Mouse (Mus musculus) frontal cortex, adult 2 months (tissue): Measurements from ENCODE around the gene Ntan1. TPM values are rescaled to one million over a fixed set of nuclear protein-coding genes. Genes with fewer than 3 reads are reported as not detected.
A peak's percentile ranks its signal among the peaks of the same experiment; 100 is the strongest.
"Not testable (repeated sequence)": the region's sequence is repeated elsewhere in the genome, so short reads cannot be mapped to it uniquely, and the experiment has no call there.

Experiments used
- DNase-seq, 2 experiments: peaks; one replicate each; pipeline ENCODE4 v3.0.0; 2022; ENCODE audit warnings: low spot score in 1 of 2; ENCODE audit errors: extremely low spot score in 1 of 2
- polyA plus RNA-seq: library from polyadenylated mRNA; depleted of rRNA; stranded (reverse); fragments of >200 nt; gene quantifications from 2 replicates; pipeline ENCODE4 v1.2.3, GENCODE M21; 2012; rRNA removed

The Ntan1 gene
- polyA plus RNA-seq, result 97.1 and 115 TPM in 2 replicates

DNA sequence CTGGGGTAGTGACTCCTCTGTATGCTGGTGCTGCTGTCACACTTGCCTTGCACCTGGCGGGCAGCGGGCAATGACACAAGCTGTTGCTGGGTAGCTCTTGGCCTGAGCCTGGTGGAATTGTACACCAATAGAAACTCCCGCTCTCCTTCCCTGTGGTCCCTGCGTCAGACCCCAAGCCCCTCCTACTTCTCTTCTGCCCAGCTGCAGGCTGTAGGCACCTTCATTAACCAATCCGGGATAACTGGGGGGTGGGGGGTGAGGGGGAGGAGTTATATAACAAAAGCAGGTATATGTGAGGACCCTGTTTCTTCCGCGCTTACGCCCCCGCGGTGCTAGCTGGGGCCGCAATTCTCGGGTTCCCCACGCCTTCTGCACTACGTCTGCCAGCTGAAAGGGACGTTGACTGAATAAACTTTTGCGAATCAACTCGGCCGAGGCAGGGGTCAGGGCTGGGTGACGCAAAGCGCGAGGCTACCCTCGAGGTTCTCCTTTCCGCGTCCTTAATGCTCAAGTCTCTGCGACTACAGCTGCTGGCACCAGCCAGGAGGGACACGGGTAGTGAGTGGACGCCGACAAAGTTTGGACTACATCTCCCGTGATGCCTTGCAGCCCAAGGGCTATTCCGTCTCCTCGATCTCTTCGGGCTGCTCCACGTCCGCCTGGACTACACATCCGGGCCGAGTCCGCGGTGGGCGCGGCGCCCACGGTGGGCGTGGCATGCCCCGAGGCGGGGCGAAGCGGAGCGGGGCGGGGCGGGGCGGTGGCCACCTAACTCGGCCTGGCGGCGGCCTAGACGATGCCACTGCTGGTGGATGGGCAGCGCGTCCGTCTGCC, at the start of gene Ntan1:
Gene Ntan1 (plus strand): TSS at position 286 of the 834 bp plus-strand sequence.
- DNase-seq, result peak; percentile 93 to 96

DNA sequence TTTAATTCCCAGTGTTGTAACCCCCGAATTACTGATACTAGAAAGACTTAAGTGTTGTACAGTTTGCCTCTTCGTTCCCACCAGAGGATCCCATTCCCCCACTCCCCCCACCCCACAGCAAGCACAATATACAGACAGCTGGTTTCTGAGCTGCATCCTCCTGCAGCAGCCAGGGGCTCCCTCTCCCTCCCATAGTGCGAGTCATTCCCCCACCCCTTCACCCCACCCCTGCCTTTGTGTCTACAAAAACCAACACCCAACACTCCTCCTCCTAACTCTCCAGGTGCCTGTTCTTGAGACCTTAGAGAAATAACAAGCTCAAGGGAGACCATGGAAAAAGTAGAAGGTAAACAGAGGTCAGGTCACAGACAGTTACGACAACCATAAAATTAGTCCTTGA, 47.0 kb upstream of the Ntan1 start:
- DNase-seq, result not testable (repeated sequence)

DNA sequence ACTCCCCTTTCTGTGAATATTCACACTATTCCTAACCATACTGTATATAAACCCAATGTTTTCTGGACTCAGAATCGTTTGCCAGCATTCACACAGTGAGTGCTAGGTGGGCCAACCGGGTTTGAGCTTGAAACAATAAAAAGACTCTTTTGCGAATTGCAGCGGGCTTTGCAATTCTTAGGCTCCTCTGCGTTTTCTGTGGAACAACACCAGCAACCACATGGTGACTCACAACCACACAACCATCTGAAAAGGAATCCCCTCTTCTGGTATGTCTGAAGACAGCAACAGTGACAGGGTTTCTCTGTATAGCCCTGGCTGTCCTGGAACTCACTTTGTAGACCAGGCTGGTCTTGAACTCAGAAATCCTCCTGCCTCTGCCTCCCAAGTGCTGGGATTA, 46.6 kb upstream of the Ntan1 start:
- DNase-seq, result not testable (repeated sequence)

DNA sequence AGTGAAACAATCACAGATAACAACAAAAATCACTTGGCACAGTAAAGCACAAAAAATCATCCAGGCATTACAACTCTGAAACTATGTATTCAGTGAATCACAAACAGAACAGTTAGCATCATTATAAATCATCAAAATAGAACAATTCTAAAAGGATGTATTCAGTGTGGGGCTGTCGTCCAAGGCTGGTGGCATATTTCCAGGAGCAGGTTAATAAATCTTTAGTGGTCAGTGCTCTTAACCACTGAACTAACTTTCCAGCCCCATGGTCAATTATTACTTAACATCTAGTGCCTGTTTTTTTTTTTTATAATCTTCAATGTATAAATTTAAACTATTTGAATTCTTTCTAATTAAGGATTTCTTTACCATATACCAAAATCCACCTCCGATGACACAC, 44.6 kb upstream of the Ntan1 start:
- not testable (repeated sequence) for DNase-seq

GRCm38 (mm10) chr16:13774651-13775050, 44.0 kb upstream of the Ntan1 start:
- not testable (repeated sequence) for DNase-seq

GRCm38 (mm10) chr16:13780353-13781036, 38.1 kb upstream of the Ntan1 start, which contains the start of gene Rrn3:
Gene Rrn3, plus strand, starts transcription at chr16:13780708.
- DNase-seq, result peak; percentile 82 to 91

DNA sequence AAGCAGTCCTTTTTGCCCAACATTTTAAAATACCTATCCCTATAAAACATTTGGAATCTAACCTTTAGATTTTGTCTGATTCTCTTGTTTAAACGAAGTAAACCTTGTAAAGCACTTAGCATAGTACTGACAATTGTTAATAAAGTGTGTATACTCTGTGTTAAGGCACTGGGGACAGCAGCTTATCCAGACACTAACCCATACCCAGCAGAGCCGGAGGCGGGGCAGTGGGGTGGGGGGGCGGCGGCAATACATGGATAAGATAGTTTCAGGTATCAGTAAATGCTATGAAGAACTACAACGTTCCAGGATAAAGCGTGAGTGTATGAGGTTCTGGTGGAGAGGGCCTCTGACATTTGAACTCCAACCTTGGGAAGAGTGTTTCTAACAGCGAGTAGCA, 37.4 kb upstream of the Ntan1 start:
- DNase-seq, result no peak

- no peak for DNase-seq
Observed at GRCm38 (mm10) chr16:13785932-13786331, 32.7 kb upstream of the Ntan1 start.

DNA sequence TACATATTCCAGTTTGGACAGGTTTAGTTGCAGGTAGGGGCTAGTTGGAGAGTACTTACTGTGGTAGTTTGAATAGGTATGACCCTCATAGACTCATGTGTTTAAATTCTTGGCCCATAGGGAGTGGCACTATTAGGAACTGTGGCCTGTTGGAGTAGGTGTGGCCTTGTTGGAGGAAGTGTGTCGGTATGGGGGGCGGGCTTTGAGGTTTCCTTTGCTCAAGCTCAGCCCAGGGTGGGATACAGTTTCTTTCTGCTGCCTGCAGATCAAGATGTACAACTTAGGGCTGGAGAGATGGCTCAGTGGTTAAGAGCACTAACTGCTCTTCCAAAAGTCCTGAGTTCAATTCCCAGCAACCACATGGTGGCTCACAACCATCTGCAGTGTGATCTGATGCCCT, 25.2 kb upstream of the Ntan1 start:
- not testable (repeated sequence) for DNase-seq

GRCm38 (mm10) chr16:13796746-13797175, 21.9 kb upstream of the Ntan1 start:
- no peak for DNase-seq

DNA sequence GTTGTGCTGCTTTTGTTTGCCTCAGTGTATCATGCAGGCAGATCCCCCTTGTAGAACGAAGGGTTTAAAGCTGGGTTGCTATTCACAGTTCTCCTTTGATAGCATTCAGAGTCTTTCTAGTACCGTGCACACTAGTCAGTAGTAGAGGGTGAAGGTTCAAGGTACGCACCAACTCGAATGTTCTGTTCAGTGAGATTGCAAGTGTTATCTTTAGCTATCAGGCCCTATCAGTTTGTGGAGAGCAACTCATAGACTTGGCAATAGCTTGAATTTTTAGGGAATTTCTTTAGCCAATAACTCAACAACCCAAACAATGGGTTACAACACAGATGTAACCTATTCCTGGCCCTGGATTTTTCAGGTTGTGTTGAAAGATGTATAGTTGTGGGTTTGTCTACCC, 17.4 kb upstream of the Ntan1 start:
- DNase-seq, result no peak

- DNase-seq, result peak in 1 of 2 experiments; percentile 43
Observed at GRCm38 (mm10) chr16:13804666-13805065, 14.0 kb upstream of the Ntan1 start.

DNA sequence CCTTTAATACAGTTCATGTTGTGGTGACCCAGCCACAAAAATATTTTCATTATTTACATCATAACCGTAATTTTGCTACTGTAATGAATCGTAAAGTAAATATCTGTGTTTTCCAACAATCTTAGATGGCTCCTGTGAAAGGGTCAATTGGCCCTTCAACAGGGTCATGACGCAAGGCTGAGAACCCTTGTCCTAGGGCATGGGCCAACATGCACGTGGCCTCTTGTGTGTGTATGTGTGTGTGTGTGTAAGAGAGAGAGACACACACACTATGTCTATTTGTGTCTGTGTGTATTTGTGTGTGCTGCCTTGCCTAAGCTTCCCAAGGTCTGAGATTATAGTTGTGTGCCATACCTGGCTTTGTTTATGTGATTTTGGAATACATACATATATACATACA, 11.0 kb upstream of the Ntan1 start:
- DNase-seq, result no peak

DNA sequence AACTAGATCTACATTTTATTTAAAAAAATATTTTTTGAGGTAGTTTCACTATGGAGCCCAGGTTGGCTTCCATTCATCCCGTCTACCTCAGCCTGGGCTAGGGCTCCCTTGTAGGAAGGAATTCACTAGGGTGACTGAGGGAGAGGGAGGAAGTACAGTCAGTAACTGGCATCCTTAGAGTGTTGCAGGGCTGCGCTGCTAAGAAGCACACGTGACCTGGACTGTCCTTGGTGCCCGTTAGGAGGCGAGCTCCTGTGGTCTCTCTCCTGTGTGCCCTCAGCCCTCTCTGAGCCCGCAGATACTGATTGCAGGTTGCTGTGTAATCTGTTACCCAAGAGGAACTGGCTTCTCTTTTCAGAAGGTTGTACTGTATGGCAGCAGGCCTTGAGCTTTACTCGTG, 10.2 kb upstream of the Ntan1 start:
- DNase-seq, result no peak

DNA sequence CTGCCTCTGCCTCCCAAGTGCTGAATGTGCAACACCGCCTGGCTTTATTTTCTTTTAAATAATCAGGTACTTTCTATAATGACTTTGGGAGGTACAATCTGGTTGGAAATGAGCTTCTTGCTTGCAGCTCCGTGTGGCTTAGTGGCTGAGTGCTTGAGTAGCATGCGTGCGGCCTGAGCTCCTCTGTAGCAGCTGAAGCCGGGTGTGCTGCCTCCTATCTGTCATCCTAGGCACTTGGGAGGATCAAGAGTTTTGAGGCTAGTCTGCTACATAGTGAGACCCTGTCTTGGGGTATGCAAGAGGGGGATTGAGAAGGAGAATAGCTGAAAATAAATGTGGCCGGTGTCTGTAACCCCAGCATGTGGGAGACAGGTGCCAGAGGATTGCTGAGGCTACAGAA, 6.5 kb upstream of the Ntan1 start:
- no peak for DNase-seq

DNA sequence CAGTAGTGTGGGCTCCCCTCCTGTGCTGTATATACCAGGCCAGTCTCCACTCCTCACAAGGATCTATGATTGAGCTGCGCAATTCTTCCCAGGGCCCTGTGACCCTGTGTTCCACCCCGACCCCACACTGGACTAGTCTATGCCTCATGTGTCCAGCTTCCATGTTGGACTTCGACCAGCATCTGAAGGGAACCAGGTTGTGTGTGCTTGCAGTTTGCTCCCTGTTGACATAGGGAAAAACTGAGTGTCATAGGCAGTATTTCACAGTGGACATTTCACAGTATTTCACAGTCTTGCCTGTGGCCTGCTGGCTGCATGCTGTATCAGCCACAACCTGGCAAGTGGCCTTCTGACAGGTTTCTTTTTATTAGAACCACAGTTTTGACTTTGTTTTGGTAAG, 5.4 kb upstream of the Ntan1 start:
- no peak for DNase-seq

- DNase-seq, result no peak
Observed at GRCm38 (mm10) chr16:13819394-13819743, 724 bp downstream of the Ntan1 start.

GRCm38 (mm10) chr16:13819806-13820500, 1.3 kb downstream of the Ntan1 start:
- no peak for DNase-seq

GRCm38 (mm10) chr16:13820771-13821170, 2.1 kb downstream of the Ntan1 start:
- DNase-seq, result no peak

DNA sequence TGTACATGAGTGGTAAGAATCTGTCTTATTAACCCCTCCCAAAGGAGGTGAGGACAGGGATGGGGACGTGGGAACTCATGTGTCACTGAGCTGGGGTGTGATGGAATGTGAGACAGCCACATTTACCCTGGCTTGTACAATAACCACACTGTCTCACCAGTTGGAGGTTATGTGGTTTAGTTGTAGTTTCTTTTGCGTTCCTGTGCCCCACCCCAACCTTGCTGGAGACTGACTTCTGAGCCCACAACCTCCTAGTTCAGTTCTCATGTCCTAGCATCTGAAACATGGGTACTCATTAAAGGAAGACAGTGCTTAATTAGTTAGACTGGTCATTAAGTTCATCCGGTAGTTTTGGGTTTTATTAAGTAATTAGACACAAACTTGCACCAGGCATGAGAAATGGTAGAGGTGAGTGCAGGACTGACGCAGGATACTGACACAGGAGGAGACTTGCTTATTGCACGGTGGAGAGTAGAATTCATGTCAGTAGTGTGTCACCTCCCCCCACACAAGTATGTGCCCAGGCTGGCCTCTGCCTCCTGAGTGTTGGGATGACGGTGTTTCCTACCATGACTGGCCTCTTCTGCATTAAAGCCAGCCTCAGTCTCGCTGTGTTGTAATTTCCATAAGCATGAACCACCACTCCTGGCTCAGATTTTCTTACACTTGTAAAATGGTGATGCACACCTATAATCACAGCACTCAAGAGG, 7.3 kb downstream of the Ntan1 start:
- DNase-seq, result no peak

GRCm38 (mm10) chr16:13826511-13826910, 7.9 kb downstream of the Ntan1 start:
- DNase-seq, result no peak
